Mouse (Mus musculus): Measurements from ENCODE around the gene Prkcb.
A peak's percentile ranks its signal among the peaks of the same experiment; 100 is the strongest.

Prkcb gene

DNA sequence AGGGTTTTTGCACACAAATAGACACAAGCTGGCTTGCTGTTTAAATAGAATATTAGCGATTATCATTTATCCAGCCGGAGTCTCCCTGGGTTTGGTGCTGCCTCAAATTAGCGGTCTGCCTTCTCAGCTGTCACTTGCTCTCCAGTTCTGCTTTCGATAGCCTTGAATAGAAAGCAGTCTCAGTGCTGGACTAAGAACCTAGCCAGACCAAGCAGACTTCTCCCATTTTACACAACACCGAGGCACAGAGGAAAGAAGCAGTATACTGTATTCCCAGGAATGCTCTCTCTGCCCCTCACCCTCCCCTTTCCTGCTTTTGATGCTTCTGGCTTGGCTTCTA is 107.4 kb downstream of the Prkcb start:
- peak in 1 of 2 experiments; percentile 42 for DNase-seq (ENCODE audit: low spot score in 2 of 2)

DNA sequence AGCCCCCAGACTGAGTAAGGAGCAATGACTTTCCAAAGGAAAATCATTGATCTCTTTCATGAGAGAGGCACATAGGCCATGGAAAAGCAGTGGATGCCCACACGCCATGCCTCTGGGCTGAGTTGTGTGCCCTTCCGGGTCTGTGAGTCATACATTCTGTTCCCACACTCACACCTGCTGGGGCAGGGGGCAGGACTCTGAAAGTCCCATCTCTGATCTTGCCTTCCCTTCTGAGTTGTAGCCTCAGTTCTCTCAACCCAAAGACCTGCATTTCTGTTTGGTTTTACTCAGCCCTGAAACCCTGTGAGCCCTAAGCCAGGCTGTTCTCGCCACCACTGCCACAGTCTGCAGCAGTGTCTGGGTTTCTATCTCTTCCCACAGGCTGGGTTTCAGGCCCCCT is 109.1 kb downstream of the Prkcb start:
- DNase-seq (ENCODE audit: low spot score in 2 of 2), result no peak

DNA sequence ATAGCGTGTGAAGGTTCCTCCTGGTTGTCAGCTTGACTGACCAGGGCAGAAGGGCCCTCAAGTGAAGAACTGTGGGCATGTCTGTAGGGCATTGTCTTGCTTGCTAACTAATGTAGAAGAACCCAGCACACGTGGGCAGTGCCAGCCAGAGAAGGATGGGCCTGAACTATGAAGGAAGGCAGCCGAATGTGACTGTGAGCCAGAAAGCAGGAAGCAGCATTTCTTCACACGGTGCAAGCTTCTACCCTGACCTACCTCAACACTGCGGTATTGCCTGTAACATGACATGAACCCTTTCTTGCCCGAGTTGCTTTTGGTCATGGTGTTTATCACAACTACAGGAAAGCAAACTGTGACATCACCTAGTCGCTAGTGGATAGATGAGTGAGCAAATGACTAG is 113.5 kb downstream of the Prkcb start:
- peak; percentile 69 to 73 for DNase-seq (ENCODE audit: low spot score in 2 of 2)

DNA sequence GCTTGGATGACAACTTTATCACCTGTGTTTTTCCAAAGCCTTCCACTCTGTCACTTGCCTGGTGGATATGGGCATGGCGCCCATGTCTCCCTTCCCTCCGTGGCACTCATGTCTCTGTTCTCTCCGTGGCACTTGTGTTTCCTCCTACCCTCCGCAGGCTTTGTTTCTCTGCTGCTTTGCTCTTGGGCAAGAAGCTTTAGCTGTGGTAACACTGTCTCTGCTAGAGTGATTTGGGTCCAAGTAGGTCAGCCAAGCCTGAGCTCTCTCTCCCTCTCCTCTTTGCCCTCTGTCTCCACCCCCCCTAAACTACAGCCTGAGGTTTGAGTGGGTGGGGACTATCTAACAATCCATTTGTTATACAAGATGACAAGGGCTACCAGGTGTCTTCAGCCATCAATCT is 114.8 kb downstream of the Prkcb start:
- DNase-seq (ENCODE audit: low spot score in 2 of 2), result no peak

DNA sequence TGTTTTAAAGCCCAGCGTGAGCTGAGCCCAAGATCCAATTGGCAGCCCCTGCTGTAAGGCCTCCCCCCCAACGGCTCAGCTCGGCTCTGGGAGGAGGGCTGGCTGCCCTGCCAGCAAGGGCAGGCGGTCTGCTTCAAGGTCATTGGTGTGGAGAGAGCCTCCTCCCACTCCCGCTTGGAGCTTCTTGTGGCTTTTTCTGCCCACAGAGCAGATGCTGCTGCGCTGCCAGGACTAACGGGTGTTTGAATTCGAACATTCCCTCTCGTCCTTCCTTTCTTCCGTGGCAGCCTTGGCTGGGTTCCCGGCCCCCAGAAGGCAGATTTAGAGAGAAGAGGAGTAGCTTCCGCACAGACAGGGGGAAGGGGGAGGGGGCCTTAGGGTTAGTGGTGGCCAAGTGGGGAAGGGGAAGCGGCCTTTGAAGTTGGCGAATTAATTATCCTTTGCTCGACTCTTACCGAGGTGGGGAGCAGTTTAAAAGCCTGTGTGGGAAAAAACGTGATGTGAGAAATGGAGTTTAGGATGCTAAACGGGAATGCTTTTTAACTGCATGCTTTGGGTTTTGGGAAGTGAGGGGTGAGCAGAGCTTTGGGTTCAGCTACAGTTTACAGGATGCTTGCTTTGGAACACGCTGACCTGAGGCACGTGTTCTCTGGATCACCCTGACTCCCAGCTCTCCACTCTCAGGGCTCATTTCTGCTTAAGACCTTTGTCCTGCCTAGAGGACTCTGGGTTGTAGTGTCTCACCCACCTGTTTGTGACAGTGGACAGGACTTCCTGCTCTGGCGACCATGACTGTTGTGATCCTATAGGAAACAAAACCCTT is 116.2 kb downstream of the Prkcb start:
- peak in 1 of 2 experiments; percentile 38 for DNase-seq (ENCODE audit: low spot score in 2 of 2)

DNA sequence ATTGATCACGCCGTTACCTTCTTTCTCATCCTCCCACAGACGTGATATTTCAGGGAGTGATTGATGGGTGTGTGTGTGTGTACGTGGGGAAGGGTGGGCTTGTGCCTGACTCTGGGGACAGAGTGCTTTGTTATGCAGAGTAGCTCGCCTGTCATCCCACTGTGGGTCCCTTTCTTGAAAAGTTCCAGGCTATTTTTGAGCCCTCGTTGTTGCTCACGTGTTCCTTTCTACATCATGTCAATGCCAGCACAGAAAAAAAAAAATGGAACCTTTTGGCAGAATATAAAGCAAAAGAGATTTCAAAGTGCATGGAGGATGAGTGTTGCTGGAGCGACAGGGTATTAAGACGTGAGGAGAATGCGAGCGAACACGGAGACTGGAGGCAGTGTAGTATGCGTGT is 118.1 kb downstream of the Prkcb start:
- no peak for DNase-seq (ENCODE audit: low spot score in 2 of 2)

DNA sequence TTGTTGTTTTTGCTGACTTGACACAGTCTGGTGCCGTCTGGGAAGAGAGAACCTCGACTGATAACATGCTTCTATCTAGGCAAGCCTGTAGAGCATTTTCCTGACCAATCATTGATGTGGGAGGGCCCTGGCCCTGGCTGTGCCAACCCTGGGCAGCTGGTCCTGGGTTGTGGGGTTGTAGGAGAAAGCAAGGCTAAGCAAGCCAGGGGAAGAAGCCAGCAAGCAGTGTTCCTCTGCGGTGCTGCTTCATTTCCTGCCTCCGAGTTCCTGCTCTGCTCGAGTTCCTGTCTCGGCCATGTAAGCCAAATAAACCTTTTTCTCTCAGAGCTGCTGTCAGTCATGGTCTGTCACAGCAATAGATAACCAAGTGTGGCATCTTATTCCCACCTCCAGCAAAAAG is 121.4 kb downstream of the Prkcb start:
- DNase-seq (ENCODE audit: low spot score in 2 of 2), result no peak

DNA sequence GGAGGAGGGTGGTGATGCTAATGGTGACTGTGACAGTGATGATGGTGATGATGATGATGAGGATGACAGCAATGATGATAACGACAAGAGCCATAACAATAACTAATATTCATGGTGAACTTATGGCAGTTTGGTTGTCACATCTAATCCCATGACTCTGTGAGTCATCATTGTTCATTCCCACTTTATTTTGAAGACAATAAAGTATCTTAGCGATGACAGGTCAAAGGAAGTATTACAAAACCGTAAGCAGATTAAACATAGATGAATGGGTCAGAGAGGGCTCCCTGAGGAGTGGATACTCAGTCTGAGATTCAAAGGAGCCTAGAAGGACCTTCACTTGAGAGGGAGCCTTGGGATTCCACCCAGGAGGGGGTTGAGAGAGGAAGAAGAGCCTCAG is 122.3 kb downstream of the Prkcb start:
- no peak for DNase-seq (ENCODE audit: low spot score in 2 of 2)

DNA sequence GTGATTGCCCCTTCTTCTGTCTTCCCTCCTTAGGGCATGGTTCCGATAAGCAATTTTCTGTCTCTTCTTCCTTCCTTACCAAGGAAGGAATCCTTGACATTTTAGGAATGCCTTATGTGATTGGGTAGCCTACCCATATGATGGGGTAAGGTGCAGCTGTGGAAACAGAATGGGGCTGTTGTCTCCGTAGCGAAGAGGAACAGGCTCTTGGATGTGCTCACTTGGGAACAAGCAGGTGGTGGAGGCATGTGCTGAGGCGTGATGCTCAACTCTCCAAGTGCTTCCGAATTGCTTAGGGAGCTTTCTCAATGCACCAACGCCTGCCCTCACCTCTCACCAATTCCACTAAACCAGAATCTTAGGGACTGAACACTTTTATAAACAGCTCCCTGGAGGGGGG is 124.7 kb downstream of the Prkcb start:
- DNase-seq (ENCODE audit: low spot score in 2 of 2), result no peak

DNA sequence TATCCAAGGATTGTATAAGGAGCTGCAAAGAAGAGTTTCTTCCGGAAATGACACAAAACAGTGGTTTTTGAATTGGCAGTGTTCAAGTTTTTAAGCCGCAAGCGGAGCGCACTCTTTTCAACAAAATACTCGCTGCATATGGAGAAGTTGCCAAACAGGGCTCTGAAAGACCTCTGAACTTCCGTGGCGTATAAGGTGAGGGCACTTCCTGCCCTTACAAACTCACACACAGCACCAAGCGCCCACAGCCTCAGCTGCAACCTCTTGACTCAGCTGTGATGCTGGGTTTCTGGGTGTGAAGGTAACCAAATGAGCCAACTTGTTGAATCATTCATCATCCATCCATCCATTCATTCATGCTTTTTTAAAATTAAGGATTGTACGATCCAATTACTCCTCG is 125.6 kb downstream of the Prkcb start:
- DNase-seq (ENCODE audit: low spot score in 2 of 2), result peak; percentile 25 to 44

DNA sequence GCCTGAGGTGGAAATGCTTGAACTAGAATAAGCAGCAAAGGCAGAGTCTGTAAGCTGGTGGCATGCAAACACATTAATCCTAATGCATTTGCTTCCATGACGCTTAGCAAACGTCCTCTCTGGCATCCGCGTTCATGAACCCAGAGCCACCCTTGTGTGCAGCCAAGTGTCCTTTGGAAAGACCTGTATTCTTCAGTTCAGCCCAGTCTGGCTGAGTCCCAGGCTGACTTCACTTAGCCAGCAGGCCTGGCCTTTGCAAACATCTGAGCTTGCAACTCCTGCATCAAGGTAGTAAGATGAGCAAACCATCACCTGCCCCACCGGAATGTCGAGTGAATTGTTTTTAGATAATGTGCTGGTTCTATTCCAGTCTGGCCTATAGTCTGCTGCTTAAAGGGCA is 126.1 kb downstream of the Prkcb start:
- no peak for DNase-seq (ENCODE audit: low spot score in 2 of 2)

DNA sequence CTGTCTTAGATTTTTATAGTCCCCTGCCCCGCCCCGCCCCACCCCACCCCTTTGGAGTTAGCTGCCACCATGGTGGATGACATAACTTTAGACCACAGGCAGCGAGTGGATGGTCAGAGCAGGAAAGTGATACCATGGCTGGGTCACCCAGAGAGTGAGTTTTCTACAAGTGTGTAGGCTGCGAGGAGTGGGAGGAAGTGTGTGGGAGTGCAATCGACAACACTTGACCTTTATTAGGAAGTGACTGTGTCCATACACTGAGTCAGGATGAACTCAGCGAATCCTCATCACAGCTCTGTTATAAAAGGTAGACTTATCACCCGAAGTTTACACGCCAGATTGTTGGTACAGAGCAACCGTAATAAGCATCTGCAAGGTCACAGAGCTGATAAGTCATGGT is 126.8 kb downstream of the Prkcb start:
- no peak for DNase-seq (ENCODE audit: low spot score in 2 of 2)

DNA sequence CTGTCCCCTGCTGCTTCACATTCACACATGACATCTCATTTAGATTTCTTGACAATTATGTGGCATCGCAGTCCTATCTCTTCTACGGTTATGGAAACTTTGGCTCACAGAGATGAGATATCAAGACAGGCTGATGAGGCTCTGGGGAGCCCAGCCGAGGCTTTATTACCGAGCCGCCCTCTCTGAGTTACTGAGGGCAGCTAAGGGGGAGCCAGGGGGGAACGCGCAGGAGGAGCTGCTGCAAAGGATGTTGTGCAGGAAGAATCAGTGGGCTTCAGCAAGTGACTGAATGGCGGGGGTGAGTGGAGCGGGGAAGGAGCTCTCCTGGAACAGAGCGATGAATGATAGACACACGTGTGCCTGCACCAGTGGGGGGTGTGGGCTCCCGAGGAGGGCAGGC is 127.4 kb downstream of the Prkcb start:
- DNase-seq (ENCODE audit: low spot score in 2 of 2), result no peak

DNA sequence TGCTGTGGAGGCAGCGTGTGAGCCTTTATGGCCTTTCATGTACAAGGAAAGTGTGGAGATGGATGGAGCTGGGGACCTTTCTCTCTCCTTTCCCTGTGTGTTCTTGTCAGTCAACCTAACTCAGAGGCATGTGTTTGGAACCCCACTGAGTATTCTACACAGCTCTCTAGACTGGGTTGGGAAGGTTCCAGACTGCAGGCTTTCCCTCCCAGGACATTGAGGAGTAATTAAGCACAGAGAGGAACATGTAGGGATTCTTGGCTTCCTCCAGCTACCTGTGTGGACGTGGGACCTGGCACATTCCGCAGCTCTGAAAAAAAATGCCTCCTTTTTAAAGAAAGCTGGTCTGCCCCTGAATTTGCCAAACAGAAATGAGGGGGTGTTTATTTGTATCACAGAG is 130.0 kb downstream of the Prkcb start:
- DNase-seq (ENCODE audit: low spot score in 2 of 2), result no peak

DNA sequence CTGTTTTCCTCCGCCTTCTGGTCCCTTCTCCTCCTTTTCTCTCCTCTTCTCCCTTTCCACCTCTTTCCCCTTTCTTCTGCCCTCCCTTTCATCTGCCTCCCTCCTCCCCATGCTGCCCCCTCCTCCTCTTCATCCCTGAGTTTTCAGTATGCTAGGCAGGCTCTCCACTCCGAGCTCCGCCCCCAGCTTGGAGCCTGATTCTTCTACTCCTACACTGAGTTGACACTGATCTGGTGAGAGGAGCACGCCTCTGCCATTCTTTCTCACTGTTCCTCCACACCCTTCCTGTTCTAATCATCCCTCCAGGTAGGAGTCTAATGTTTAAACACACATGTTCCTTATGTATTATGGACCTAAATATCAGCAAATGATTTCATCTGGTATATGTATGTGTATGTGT is 135.3 kb downstream of the Prkcb start:
- DNase-seq (ENCODE audit: low spot score in 2 of 2), result no peak

DNA sequence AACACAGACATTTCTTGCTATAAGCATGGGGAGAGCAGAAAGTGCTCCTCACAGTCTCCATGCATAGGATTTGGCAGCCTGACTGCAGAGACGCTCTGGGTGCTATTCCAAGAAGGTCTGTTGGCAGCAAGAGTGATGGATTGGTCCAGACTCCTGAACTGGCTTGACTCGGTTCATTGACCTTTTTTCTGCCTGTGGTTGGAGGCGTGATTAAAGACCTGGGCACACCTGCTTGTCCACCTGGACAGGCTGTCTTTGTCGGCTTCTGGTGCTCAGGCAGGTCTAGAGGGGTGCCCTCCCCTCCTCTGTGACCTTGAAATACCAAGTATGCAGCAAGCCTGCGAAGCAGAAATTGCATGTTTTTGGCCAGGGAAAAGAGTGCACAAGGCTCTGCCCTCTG is 140.6 kb downstream of the Prkcb start:
- no peak for DNase-seq (ENCODE audit: low spot score in 2 of 2)

DNA sequence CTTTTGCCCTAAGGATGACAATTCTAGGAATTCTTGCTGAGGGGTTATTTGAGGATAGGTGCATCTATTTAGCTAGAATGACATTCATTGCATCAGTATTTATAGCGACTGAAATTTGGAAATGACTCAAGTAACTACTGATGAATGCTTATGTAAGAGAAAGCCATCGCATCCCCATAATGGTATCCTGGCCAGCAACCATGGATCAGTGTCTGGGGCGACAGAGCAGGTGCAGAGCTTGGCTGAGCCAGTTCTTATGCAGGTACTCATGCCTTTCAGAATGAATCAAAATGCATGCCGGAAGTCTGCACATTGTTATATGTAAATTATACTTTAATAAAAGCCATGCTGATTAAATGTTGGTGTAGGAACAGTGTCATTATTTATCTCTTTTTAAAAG is 143.8 kb downstream of the Prkcb start:
- DNase-seq (ENCODE audit: low spot score in 2 of 2), result no peak

DNA sequence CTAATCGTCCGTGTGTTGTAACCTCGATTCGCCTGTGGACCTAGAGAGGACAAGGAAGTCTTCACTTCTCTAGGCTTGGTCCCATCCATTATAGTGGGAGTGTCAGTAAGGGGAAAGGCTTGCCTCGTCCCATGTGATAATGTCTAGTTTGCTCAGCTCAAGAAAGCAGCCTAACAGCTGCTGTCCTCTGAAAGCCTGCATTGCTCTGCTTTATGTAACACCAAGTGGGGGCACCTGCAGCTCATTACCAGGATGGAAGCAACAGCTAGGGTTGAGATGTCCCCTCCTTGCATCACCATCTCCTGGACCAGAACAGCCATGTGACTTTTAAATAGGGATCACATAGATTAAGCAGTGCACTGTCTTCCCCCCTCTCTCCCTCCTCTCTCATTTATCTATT is 144.8 kb downstream of the Prkcb start:
- DNase-seq (ENCODE audit: low spot score in 2 of 2), result no peak

DNA sequence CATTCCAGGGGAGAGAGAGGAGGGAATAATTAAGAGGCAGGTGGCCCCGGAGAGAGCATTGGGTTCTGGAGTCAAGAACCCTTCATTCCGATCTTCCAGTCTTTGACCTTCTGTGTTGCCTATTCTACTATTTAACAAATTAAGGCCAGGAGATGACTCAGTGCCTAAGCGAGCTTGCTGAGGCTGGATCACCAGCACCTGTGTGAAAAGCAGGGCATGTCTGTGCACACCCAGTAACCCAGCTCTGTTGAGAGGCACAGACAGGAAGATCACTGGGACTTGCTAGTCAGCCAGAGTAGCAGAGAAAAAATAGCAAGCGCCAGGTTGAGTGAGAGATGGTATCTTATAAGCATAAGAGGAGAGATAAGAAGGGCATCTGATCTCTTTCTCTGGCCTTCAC is 146.4 kb downstream of the Prkcb start:
- no peak for DNase-seq (ENCODE audit: low spot score in 2 of 2)

DNA sequence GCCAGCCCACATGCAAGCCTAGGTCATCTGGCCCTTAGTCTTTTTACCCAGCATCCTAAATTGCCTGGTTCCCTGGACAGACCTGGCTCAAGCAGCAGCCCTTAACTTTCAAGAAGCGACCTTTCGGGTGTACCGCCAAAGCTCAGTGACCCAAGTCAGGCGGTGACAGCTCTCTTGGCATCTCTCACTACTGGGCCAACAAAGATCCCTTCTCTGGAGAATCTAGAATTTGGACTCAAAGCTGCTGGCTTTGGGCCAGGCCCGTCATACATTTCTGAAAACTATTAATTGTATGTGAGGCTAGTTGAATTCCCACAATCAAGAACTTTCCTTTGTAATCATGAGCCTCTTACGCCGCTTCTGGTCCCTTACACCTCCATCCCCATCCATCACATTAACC is 147.0 kb downstream of the Prkcb start:
- no peak for DNase-seq (ENCODE audit: low spot score in 2 of 2)

DNA sequence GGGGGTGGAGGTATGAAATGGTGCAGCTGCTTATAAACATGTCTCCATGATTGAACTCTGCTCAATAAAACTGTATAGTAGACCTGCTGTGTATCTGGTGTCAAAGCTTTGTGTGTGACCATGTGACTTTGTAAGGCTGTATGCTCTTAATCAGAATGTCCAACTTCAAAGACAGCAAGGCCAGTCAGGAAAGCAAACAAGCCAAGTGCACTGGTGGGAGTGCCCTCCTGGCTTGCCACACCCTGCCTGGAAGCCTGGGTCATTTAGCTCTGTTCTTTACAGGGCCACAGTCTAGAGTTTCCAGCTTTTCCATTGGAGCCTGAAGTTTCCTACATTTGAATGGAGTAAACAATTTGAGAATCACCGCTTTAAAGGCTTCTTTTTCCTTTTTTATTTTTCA is 148.8 kb downstream of the Prkcb start:
- DNase-seq (ENCODE audit: low spot score in 2 of 2), result no peak

DNA sequence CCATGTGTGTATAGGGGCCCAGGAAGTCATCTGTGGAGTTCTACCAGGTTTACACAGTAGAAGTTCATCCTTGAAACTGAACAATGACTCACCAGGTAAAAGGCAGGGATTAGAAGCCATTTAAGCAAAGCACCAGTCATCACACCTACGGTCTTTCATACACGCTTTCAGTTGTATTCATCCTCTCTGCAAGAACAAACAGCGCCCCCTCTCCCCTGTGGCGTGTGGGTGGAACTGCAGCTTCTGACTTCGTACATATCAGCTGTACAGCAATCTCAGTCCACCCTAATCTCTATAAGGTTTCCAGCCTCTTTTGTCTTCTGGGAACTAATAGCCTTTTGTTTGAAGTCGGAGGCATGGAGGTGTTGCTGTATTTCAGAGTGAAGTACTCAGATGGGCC is 156.5 kb downstream of the Prkcb start:
- DNase-seq (ENCODE audit: low spot score in 2 of 2), result peak; percentile 58 to 70

DNA sequence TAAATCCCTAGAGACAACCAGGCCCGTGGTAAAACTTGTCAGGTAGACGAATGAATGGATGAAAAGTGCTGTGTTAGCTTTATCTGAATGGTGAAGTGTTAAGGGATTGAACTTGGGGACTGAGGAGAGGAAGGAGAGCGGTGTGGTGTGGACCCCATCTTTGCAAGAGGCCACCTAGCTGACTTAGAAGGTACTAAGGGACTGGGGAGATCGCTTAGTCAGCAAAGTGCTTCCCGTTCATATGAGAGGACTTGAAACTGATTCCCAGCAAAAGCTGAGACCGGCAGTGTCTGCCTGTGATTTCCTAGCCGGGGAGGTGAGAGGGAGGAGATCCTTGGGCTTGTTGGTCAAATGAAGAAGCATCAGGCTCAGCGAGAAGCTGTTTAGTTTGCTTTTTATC is 164.1 kb downstream of the Prkcb start:
- DNase-seq (ENCODE audit: low spot score in 2 of 2), result no peak
